19 mouse cellular contexts compared by ENCODE assay signal in the genomic region with DNA sequence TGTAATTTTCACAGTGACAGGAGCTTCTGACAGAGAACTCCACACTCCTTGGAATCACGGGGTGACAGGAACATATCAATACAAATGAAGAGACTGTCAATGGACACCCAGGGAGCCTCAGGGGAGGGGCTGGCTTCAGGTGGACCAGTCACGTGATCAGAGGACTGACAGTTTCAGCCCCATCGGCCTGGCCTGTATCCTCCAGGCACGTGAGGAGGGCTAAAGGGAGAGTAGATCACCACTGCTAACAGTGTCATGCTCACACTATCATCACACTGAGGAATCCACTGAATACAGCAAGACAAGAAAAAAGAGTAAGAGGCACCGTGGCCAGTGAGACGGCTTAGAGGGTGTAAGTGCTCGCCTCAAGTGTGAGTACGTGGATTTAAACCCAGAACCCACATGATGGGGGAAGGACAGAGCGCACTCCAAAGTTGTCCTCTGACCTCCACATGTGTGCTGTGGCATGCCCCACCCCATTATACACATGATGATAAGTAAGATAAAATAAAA.
"Had no signal": no experiment of that assay in that cellular context is flagged by ENCODE, and none has a peak within 500 bp of the region (broad histone marks: within the 10 kb centered on the region; RNA-seq: fewer than 3 reads in every experiment).

No protein-coding gene starts in this region.

- ATAC-seq: midbrain, embryonic 16.5 days had no signal

- H3K9me3 ChIP-seq: midbrain, embryonic 10.5 days; neural tube, embryonic 13.5 days; neural tube, embryonic 15.5 days had no signal

- H3K27ac ChIP-seq: liver, embryonic 14.5 days; midbrain, embryonic 10.5 days; neural tube, embryonic 13.5 days; neural tube, embryonic 15.5 days had no signal

- H3K4me3 ChIP-seq: midbrain, embryonic 10.5 days; myocyte; neural tube, embryonic 13.5 days; neural tube, embryonic 15.5 days had no signal

- H3K9ac ChIP-seq: liver, embryonic 14.5 days; lung, embryonic 14.5 days; neural tube, embryonic 13.5 days; neural tube, embryonic 15.5 days had no signal

- H3K4me2 ChIP-seq: lung, embryonic 14.5 days; neural tube, embryonic 13.5 days; neural tube, embryonic 15.5 days had no signal

- DNase-seq: lung, adult 18-20 months; lung, embryonic 14.5 days; lung, postnatal 10 days; lung, postnatal 4 days; midbrain, embryonic 14.5 days; retina, postnatal 1 day; right cerebral cortex, adult 18-20 months; right cerebral cortex, postnatal 25 days; right cerebral cortex, postnatal 4 days; spleen, adult 18-20 months; thymus, adult 18-20 months; thymus, postnatal 14 days; thymus, postnatal 36 days had no signal

- H3K27me3 ChIP-seq: neural tube, embryonic 13.5 days; neural tube, embryonic 15.5 days had no signal
